Mouse (Mus musculus): ENCODE data around the gene Plcd1. TPM values are rescaled to one million over a fixed set of nuclear protein-coding genes. Genes with fewer than 3 reads are reported as not detected.

The Plcd1 gene
- polyA plus RNA-seq, 1 experiment from 2014 or later: 30.9 TPM

- Histone ChIP-seq H3K4me2 (no peak overlapping the region), H3K4me3 (no peak overlapping the region), H3K4me1 (peaks cover 16% of the 10 kb centered on the region), H3K27me3 (no peaks in the 10 kb centered on the region), H3K27ac (no peak overlapping the region), H3K9ac (no peak overlapping the region), H3K36me3 (peaks cover 19% of the 10 kb centered on the region), H3K9me3 (no peaks in the 10 kb centered on the region)
- 85% methylated on average over 11 of the region's 11 CpGs for WGBS
- no peak for ATAC-seq (ENCODE audit: insufficient number of reproducible peaks, insufficient read depth, low FRiP score, low TSS enrichment, low read depth)
Measured at GRCm38 (mm10) chr9:119068266-119068665, 25.0 kb downstream of the Plcd1 start.

GRCm38 (mm10) chr9:119067601-119068000, 25.7 kb downstream of the Plcd1 start:
- Histone ChIP-seq H3K27me3 (no peaks in the 10 kb centered on the region), H3K9me3 (no peaks in the 10 kb centered on the region), H3K36me3 (peaks cover 12% of the 10 kb centered on the region), H3K9ac (0 out of 2 replicates have a peak overlapping the region, but pooled peaks have one; percentile 6), H3K4me2 (no peak overlapping the region), H3K27ac (no peak overlapping the region), H3K4me3 (no peak overlapping the region), H3K4me1 (peaks cover 23% of the 10 kb centered on the region)
- ATAC-seq (ENCODE audit: insufficient number of reproducible peaks, insufficient read depth, low FRiP score, low TSS enrichment, low read depth): no peak
- WGBS: 6% methylated on average over 6 of the region's 6 CpGs

- Histone ChIP-seq H3K27ac (no peak overlapping the region), H3K4me2 (no peak overlapping the region), H3K9me3 (no peaks in the 10 kb centered on the region), H3K4me1 (peaks cover 24% of the 10 kb centered on the region), H3K9ac (no peak overlapping the region), H3K27me3 (no peaks in the 10 kb centered on the region), H3K36me3 (no peaks in the 10 kb centered on the region), H3K4me3 (no peak overlapping the region)
- ATAC-seq (ENCODE audit: insufficient number of reproducible peaks, insufficient read depth, low FRiP score, low TSS enrichment, low read depth): no peak
- 62% methylated on average over 4 of the region's 4 CpGs for WGBS
Measured at GRCm38 (mm10) chr9:119064296-119064695, 29.0 kb downstream of the Plcd1 start.

DNA sequence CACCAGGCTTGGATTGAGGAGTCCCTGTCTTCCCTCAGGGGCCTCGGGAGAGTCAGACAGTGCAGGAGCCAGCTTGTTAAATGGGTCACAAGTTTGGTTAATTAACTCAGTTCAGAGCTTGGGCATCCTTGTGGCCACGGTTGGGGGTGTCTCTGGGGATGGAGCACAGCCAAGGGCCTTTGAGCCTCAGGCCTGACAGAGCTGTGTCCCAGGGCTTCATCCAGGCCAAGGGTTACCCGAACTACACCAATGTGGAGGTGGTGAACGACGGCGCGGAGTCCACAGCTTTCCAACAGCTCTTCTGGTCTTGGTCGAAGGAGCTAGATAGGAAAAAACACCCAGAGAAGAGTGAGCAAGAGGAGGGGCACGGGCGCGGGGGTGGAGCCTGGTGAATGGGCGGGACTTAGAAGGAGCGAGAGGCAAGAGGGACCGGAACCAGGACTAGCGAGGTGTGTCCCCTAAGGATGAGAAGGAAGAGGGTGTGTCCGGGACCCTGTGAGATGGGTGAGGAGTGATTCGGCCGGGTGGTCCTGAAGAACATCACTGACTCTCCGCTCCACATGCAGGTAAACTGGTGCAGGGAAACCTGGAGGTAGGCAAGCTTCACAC, 30.2 kb downstream of the Plcd1 start:
- no peak for ATAC-seq (ENCODE audit: insufficient number of reproducible peaks, insufficient read depth, low FRiP score, low TSS enrichment, low read depth)
- no peak overlapping the region for H3K4me3 ChIP-seq
- peaks cover 29% of the 10 kb centered on the region for H3K4me1 ChIP-seq
- WGBS: 30% methylated on average over 19 of the region's 19 CpGs
- H3K4me2 ChIP-seq: no peak overlapping the region
- H3K27ac ChIP-seq: no peak overlapping the region
- no peaks in the 10 kb centered on the region for H3K9me3 ChIP-seq
- H3K9ac ChIP-seq: no peak overlapping the region
- no peaks in the 10 kb centered on the region for H3K36me3 ChIP-seq
- H3K27me3 ChIP-seq: no peaks in the 10 kb centered on the region

GRCm38 (mm10) chr9:119060701-119061100, 32.6 kb downstream of the Plcd1 start:
- Histone ChIP-seq H3K4me2 (no peak overlapping the region), H3K36me3 (no peaks in the 10 kb centered on the region), H3K27me3 (no peaks in the 10 kb centered on the region), H3K27ac (no peak overlapping the region), H3K9me3 (no peaks in the 10 kb centered on the region), H3K9ac (no peak overlapping the region), H3K4me3 (no peak overlapping the region), H3K4me1 (peaks cover 19% of the 10 kb centered on the region; the same call in 1 of the 2 replicates)
- 86% methylated on average over 10 of the region's 10 CpGs for WGBS
- no peak for ATAC-seq (ENCODE audit: insufficient number of reproducible peaks, insufficient read depth, low FRiP score, low TSS enrichment, low read depth)

DNA sequence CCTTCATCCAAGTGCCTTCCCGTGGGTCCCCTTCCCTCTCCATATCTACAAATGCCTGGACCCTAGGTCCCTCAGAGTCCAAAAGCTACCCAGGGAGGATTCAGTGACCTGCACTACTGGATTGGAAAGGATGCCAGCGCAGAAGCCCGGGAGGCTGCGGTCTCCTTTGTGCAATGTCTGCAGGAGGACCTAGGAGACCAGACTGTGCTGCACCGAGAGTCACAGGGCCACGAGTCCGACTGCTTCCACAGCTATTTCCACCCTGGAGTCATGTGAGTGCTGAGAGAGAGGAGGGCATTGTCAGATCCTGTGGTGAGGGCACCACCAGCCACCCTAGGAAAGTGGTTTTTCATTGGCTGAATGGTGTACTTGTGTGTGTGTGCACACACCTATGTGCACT, 35.1 kb downstream of the Plcd1 start:
- Histone ChIP-seq H3K27ac (no peak overlapping the region), H3K4me1 (peaks cover 22% of the 10 kb centered on the region), H3K4me2 (no peak overlapping the region), H3K9me3 (no peaks in the 10 kb centered on the region), H3K36me3 (no peaks in the 10 kb centered on the region), H3K4me3 (no peak overlapping the region), H3K27me3 (no peaks in the 10 kb centered on the region), H3K9ac (0 out of 2 replicates have a peak overlapping the region, but pooled peaks have one; percentile 0)
- no peak for ATAC-seq (ENCODE audit: insufficient number of reproducible peaks, insufficient read depth, low FRiP score, low TSS enrichment, low read depth)
- WGBS: 76% methylated on average over 7 of the region's 7 CpGs

DNA sequence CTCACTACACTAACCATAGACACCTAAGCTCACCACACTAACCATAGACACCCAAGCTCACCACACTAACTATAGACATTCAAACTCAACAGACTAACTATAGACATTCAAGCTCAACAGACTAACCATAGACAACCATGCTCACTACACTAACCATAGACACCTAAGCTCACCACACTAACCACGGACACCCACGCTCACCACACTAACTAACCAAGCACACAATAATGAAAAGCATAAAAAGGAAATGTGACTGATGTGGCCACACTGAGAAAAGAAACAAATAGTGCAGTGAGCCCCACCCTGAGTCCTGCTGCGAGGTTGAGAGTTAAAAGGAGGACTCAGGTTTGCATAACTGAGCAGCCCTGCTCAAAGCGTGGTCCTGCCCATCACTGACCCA, 38.0 kb downstream of the Plcd1 start:
- Histone ChIP-seq H3K27me3 (no peaks in the 10 kb centered on the region), H3K36me3 (no peaks in the 10 kb centered on the region), H3K4me1 (peaks cover 32% of the 10 kb centered on the region), H3K9me3 (no peaks in the 10 kb centered on the region), H3K4me2 (no peak overlapping the region), H3K9ac (no peak overlapping the region), H3K27ac (no peak overlapping the region), H3K4me3 (no peak overlapping the region)
- no peak for ATAC-seq (ENCODE audit: insufficient number of reproducible peaks, insufficient read depth, low FRiP score, low TSS enrichment, low read depth)
- WGBS: 90% methylated on average over 4 of the region's 4 CpGs

- H3K27me3 ChIP-seq: no peaks in the 10 kb centered on the region
- H3K27ac ChIP-seq: no peak overlapping the region
- no peaks in the 10 kb centered on the region for H3K9me3 ChIP-seq
- no peak for ATAC-seq (ENCODE audit: insufficient number of reproducible peaks, insufficient read depth, low FRiP score, low TSS enrichment, low read depth)
- peaks cover 32% of the 10 kb centered on the region for H3K4me1 ChIP-seq
- H3K4me2 ChIP-seq: peak overlapping the region; percentile 73; the same call in 1 of the 2 replicates
- H3K36me3 ChIP-seq: no peaks in the 10 kb centered on the region
- H3K4me3 ChIP-seq: no peak overlapping the region
- 77% methylated on average over 9 of the region's 9 CpGs for WGBS
- H3K9ac ChIP-seq: no peak overlapping the region
Measured at GRCm38 (mm10) chr9:119053964-119054576, 39.2 kb downstream of the Plcd1 start.

DNA sequence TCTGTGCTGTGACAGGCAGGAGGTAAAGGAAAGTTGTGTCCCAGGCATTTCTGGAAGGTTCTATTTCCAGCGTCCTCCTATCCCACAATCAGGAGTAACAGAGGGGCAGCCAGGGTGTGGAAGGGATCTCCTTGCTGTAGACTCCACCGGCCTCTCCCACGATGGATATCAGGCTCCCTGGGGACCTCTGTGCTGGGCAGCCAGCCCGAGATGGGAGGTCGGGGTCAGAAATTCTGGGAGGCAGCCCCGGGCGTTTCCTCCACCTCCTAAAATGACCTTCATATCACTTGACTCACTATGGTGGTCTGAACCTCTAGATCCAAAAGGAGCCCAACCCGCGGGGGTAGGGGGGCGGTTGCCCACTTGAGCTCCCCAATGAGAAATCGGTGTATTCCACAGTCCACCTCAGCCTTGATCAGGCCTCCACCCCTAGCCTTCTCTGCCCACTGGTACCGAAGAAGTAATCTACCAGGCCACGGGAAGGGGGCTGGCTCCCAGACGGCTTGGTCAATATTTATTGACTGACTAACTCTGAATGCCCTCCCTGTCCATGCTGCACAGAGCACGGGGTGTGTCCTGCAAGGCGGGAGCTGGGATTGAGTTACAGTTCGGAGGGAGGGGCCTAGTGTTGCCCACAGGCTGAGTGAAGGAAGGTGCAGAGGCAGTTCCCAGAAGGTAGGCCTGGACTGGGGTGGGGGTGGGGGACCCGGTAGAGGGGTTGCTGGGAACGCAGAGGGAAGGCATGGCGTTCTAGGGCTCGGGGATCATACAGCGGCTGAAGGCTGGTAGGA, 41.0 kb downstream of the Plcd1 start, which contains the start of gene Vill:
Gene Vill, plus strand, starts transcription at position 625 of the 791 bp plus-strand sequence.
- peak; percentile 85 for ATAC-seq (ENCODE audit: insufficient number of reproducible peaks, insufficient read depth, low FRiP score, low TSS enrichment, low read depth)

GRCm38 (mm10) chr9:119051158-119051557, 42.1 kb downstream of the Plcd1 start:
- no peaks in the 10 kb centered on the region for H3K9me3 ChIP-seq
- no peak overlapping the region for H3K4me2 ChIP-seq
- H3K36me3 ChIP-seq: no peaks in the 10 kb centered on the region
- H3K9ac ChIP-seq: no peak overlapping the region
- 71% methylated on average over 2 of the region's 2 CpGs for WGBS
- no peak overlapping the region for H3K27ac ChIP-seq
- no peak overlapping the region for H3K4me3 ChIP-seq
- no peaks in the 10 kb centered on the region for H3K27me3 ChIP-seq
- H3K4me1 ChIP-seq: peaks cover 34% of the 10 kb centered on the region
- no peak for ATAC-seq (ENCODE audit: insufficient number of reproducible peaks, insufficient read depth, low FRiP score, low TSS enrichment, low read depth)

More for the DNA sequence above, 41.0 kb downstream of the Plcd1 start, which contains the start of gene Vill:
- H3K4me2 ChIP-seq: peak within 1 kb of the TSS; percentile 73
- no peaks in the 10 kb centered on the region for H3K36me3 ChIP-seq
- no peaks in the 10 kb centered on the region for H3K27me3 ChIP-seq
- WGBS: 12% methylated on average over 22 of the region's 22 CpGs
- peak within 1 kb of the TSS; percentile 46 for H3K4me3 ChIP-seq
- H3K4me1 ChIP-seq: peaks cover 34% of the 10 kb centered on the region
- H3K9ac ChIP-seq: peak within 1 kb of the TSS; percentile 75
- H3K9me3 ChIP-seq: no peaks in the 10 kb centered on the region
- H3K27ac ChIP-seq: peak within 1 kb of the TSS; percentile 45; the same call in 1 of the 2 replicates

DNA sequence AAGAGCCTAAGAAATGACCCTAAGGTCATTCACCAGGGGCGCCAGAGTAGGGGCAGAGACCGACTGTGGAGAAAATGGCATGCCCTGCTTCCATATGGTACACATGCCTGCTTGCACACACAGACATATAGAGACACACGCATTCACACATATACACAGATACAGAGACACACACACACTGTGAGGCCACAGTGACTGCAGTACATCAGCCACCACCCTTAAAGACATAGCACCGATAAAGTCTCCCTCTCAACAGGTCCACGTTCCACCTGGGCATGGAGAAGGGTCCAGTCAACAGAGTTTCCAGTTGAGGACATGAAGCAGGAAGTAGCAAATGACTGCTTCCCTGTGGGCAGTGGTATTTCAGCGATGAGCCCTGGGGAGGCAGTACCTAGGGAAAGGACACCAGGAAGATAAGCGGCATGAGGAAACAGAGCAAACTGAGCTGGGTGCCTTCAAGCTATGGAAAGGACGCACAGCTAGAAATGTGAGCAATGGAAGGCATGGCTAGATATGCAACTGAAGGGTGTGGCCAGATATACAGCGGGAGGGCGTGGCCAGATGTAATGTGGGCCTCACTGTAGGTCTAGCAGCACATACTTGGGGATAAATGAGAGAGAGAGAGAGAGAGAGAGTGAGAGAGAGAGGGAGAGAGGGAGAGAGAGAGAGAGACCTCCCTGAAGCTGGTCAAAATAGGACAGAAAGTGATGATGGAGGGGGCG, 45.0 kb downstream of the Plcd1 start:
- WGBS: 71% methylated on average over 11 of the region's 11 CpGs
- Histone ChIP-seq H3K27ac (no peak overlapping the region), H3K4me3 (no peak overlapping the region), H3K4me2 (no peak overlapping the region), H3K4me1 (peaks cover 27% of the 10 kb centered on the region), H3K27me3 (no peaks in the 10 kb centered on the region), H3K9ac (no peak overlapping the region), H3K36me3 (no peaks in the 10 kb centered on the region), H3K9me3 (no peaks in the 10 kb centered on the region)
- no peak for ATAC-seq (ENCODE audit: insufficient number of reproducible peaks, insufficient read depth, low FRiP score, low TSS enrichment, low read depth)
